Mouse (Mus musculus): Measurements from ENCODE around the gene Glis3.

GRCm38 (mm10) chr19:28392838-28393237 lies 287.0 kb downstream of the Glis3 start:
- TF ChIP-seq GATA1 (IDR thresholded peaks at IDR 0.05; ENCODE audit: borderline replicate concordance, low read length), result no peak
- TF ChIP-seq FLI1 (IDR thresholded peaks at IDR 0.05; ENCODE audit: low read length), result no peak
